Mouse (Mus musculus): Measurements from ENCODE around the gene Pacsin2. TPM values are rescaled to one million over a fixed set of nuclear protein-coding genes. Genes with fewer than 3 reads are reported as not detected.

Pacsin2 gene
- polyA plus RNA-seq, 1 experiment from 2014 or later: 20.5 TPM

DNA sequence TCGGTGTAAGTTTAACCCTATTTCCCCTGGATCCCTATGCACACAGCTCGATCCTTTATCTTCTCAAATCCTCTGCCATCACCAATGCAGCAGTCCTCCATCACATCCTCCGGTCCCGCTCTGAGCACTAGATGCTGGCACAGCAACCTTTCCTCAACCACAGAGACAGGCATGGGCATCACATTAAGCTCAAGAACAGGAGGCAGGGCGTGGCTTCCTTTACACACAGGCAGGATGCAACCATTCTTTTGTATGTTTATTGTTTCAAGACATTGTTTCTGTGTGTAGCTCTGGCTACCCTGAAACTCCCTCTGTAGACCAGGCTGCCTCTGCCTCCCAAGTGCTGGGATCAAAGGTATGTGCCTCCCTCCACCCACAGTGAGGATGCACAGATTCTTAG, 8.8 kb downstream of the Pacsin2 start:
- DNase-seq (ENCODE audit: low spot score) (no peak), ATAC-seq (ENCODE audit: low FRiP score) (no peak)
- no peaks in the 10 kb centered on the region for H3K36me3 ChIP-seq (replicated peaks; ENCODE audit: control insufficient read depth, insufficient read depth)
- no peak overlapping the region for H3K4me2 ChIP-seq (replicated peaks)
- H3K9me3 ChIP-seq (ENCODE audit: control insufficient read depth, low read length): no peaks in the 10 kb centered on the region
- no peak overlapping the region for H3K4me3 ChIP-seq (replicated peaks; ENCODE audit: low read length)
- H3K27ac ChIP-seq: no peak overlapping the region
- 90% methylated on average over 5 of the region's 5 CpGs for WGBS
- H3K4me1 ChIP-seq (replicated peaks; ENCODE audit: control insufficient read depth, insufficient read depth, low read length): no peaks in the 10 kb centered on the region; the same call in 1 of the 2 replicates
- no peaks in the 10 kb centered on the region for H3K27me3 ChIP-seq (ENCODE audit: control insufficient read depth, insufficient read depth, low read length)
- H3K9ac ChIP-seq: no peak overlapping the region

DNA sequence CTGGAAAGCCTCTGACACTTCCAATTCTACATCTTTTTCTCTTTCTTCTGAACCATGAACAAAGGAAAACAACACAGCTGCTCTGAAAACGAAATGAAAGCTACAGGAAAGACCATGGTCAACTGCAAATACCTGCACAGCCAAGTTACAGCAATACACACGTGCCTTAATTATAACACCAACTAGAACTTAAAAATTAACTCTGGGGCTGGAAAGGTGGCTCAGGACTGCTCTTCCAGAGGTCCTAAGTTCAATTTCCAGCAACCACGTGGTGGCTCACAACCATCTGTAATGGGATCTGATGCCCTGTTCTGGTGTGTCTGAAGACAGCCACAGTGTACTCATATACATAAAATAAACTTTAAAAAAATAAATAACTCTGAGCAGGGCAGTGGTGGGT, 9.4 kb downstream of the Pacsin2 start:
- no peak for DNase-seq (ENCODE audit: low spot score)
- H3K27ac ChIP-seq: no peak overlapping the region
- H3K4me3 ChIP-seq (replicated peaks; ENCODE audit: low read length): no peak overlapping the region
- no peak overlapping the region for H3K9ac ChIP-seq
- no peak for ATAC-seq (ENCODE audit: low FRiP score)
- no peak overlapping the region for H3K4me2 ChIP-seq (replicated peaks)
- H3K36me3 ChIP-seq (replicated peaks; ENCODE audit: control insufficient read depth, insufficient read depth): no peaks in the 10 kb centered on the region
- no peaks in the 10 kb centered on the region; the same call in 1 of the 2 replicates for H3K4me1 ChIP-seq (replicated peaks; ENCODE audit: control insufficient read depth, insufficient read depth, low read length)
- H3K27me3 ChIP-seq (ENCODE audit: control insufficient read depth, insufficient read depth, low read length): no peaks in the 10 kb centered on the region
- no peaks in the 10 kb centered on the region for H3K9me3 ChIP-seq (ENCODE audit: control insufficient read depth, low read length)
- WGBS: 82% methylated on average over 3 of the region's 3 CpGs

DNA sequence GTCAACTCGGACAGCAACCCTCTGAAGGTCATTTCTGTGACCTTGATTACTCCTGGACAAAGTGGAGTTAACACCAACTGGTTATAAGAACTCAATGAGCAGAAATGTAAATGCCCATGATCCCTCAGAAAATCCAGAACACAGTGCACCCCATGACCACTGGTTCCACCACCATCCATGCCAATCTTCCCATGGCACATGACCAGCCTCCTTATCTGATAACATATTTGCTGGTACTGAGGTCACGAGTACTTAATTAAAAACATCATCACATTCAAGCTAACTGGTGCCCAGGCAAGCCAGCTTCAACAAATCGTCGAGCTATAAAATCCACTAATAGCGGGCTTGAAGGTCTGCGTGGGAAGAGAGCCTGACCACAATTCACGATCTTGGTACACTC, 10.0 kb downstream of the Pacsin2 start:
- WGBS: 96% methylated on average over 7 of the region's 7 CpGs
- DNase-seq (ENCODE audit: low spot score): no peak

DNA sequence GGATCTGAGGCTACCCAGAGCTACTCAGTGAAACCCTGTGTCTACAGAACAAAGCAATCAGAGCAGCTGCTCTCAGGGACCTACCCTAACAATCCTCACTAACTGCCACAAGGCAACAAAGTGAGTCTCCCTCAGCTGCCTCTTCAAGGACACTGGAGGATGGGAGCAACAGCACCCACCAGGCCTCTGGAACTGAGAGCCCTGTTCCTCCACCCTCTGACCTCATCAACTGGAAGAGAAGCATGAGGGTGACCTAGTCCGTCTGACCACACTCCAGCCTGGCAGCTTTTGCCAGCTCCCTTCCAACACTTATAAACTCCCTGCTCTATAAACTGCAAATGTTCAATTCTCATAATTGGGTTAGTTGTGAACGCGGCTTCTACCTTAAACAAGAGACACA, 10.5 kb downstream of the Pacsin2 start:
- Histone ChIP-seq H3K36me3 (replicated peaks; ENCODE audit: control insufficient read depth, insufficient read depth) (no peaks in the 10 kb centered on the region), H3K4me3 (replicated peaks; ENCODE audit: low read length) (no peak overlapping the region), H3K4me1 (replicated peaks; ENCODE audit: control insufficient read depth, insufficient read depth, low read length) (no peaks in the 10 kb centered on the region; the same call in 1 of the 2 replicates), H3K9me3 (ENCODE audit: control insufficient read depth, low read length) (no peaks in the 10 kb centered on the region), H3K27ac (no peak overlapping the region), H3K27me3 (ENCODE audit: control insufficient read depth, insufficient read depth, low read length) (no peaks in the 10 kb centered on the region), H3K9ac (no peak overlapping the region), H3K4me2 (replicated peaks) (no peak overlapping the region)
- no peak for DNase-seq (ENCODE audit: low spot score)
- 85% methylated on average over 3 of the region's 3 CpGs for WGBS
- no peak for ATAC-seq (ENCODE audit: low FRiP score)

More for the DNA sequence above, 10.0 kb downstream of the Pacsin2 start:
- Histone ChIP-seq H3K4me2 (replicated peaks) (no peak overlapping the region), H3K4me1 (replicated peaks; ENCODE audit: control insufficient read depth, insufficient read depth, low read length) (no peaks in the 10 kb centered on the region; the same call in 1 of the 2 replicates), H3K27ac (no peak overlapping the region), H3K4me3 (replicated peaks; ENCODE audit: low read length) (no peak overlapping the region), H3K36me3 (replicated peaks; ENCODE audit: control insufficient read depth, insufficient read depth) (no peaks in the 10 kb centered on the region), H3K9ac (no peak overlapping the region), H3K9me3 (ENCODE audit: control insufficient read depth, low read length) (no peaks in the 10 kb centered on the region), H3K27me3 (ENCODE audit: control insufficient read depth, insufficient read depth, low read length) (no peaks in the 10 kb centered on the region)
- no peak for ATAC-seq (ENCODE audit: low FRiP score)

DNA sequence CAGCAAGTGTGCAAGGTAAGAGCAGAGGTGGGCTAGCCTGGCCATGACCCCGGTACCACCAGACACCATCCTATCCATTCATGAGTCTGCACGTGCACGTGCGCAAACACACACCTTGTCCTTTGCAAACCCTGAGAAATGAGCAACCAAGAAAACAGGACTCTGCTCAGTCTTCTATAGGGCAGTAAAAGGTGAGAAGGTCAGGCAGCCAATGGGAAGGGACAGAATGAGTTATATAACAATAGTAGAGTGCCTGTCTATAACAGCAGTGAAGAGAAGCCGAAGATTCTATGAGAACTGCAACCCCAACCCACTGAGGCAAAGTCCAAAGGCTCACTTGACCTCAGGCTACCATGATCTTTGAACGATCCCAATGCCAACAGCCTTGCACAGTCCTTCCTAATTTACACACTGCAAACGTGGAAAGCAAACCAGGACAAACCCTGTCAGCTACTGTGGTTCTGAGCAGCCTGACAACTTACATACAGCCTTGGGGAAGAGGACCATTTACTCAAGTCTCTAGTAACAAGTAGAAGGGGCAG, 12.1 kb downstream of the Pacsin2 start:
- H3K4me3 ChIP-seq (replicated peaks; ENCODE audit: low read length): no peak overlapping the region
- 88% methylated on average over 7 of the region's 7 CpGs for WGBS
- DNase-seq (ENCODE audit: low spot score): no peak
- no peak overlapping the region for H3K9ac ChIP-seq
- H3K9me3 ChIP-seq (ENCODE audit: control insufficient read depth, low read length): no peaks in the 10 kb centered on the region
- no peaks in the 10 kb centered on the region; the same call in 1 of the 2 replicates for H3K4me1 ChIP-seq (replicated peaks; ENCODE audit: control insufficient read depth, insufficient read depth, low read length)
- H3K27me3 ChIP-seq (ENCODE audit: control insufficient read depth, insufficient read depth, low read length): no peaks in the 10 kb centered on the region
- H3K4me2 ChIP-seq (replicated peaks): no peak overlapping the region
- no peaks in the 10 kb centered on the region for H3K36me3 ChIP-seq (replicated peaks; ENCODE audit: control insufficient read depth, insufficient read depth)
- H3K27ac ChIP-seq: no peak overlapping the region
- ATAC-seq (ENCODE audit: low FRiP score): no peak

DNA sequence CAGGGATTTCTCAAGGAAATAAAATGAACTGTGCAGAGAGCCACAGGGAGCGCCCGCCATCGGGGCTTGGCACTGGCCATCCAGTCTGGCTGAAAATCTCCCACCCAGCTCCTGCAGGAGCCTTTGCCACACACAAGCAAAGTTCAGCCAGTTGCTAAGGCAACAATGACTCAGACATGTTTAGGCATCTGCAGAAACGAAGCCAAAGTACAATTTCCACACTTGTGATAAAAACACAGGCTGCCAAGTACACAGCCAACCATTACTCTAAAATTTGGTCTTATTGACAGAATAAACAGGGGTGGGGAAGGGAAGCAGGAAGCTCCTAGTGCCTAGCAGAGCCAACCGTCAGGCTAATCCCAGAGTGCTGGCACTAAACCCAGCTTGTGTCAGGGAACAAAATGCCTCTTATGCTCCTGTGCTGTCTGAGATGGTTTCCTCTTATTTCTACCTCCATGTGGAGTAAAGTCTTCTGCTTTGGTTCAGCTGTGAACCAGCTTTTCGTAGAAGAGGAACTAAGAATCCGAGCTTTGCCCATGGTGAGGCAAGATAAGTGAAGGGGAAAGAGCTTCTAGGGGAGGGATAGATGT, 12.7 kb downstream of the Pacsin2 start:
- no peaks in the 10 kb centered on the region for H3K27me3 ChIP-seq (ENCODE audit: control insufficient read depth, insufficient read depth, low read length)
- no peak overlapping the region for H3K9ac ChIP-seq
- WGBS: 69% methylated on average over 7 of the region's 7 CpGs
- H3K27ac ChIP-seq: no peak overlapping the region
- H3K4me2 ChIP-seq (replicated peaks): no peak overlapping the region
- no peaks in the 10 kb centered on the region for H3K36me3 ChIP-seq (replicated peaks; ENCODE audit: control insufficient read depth, insufficient read depth)
- H3K9me3 ChIP-seq (ENCODE audit: control insufficient read depth, low read length): no peaks in the 10 kb centered on the region
- DNase-seq (ENCODE audit: low spot score): no peak
- no peaks in the 10 kb centered on the region; the same call in 1 of the 2 replicates for H3K4me1 ChIP-seq (replicated peaks; ENCODE audit: control insufficient read depth, insufficient read depth, low read length)
- H3K4me3 ChIP-seq (replicated peaks; ENCODE audit: low read length): no peak overlapping the region
- ATAC-seq (ENCODE audit: low FRiP score): peak; percentile 31; the same call in 1 of the 2 replicates

DNA sequence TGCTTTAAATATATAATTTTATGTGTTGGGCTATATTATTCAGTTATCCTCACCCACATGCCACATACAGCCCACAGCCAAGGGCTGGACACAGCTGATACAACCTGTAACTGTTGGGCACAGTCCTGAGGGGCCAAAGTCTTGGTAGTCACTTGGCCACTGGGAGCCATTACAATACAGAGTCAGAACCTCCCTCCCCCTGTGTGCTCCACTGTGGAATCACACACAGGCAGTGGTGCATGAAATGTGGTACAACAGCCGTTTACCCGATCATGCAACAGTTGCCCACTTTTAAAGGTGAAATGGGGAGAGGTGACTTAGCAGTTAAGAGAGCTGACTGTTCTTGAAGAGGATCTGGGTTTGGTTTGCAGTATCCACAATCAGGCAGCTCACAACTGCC, 14.4 kb downstream of the Pacsin2 start:
- H3K4me1 ChIP-seq (replicated peaks; ENCODE audit: control insufficient read depth, insufficient read depth, low read length): peaks cover 5% of the 10 kb centered on the region; the same call in 1 of the 2 replicates
- no peak overlapping the region for H3K4me3 ChIP-seq (replicated peaks; ENCODE audit: low read length)
- ATAC-seq (ENCODE audit: low FRiP score): no peak
- H3K27me3 ChIP-seq (ENCODE audit: control insufficient read depth, insufficient read depth, low read length): no peaks in the 10 kb centered on the region
- 86% methylated on average over 2 of the region's 2 CpGs for WGBS
- no peak overlapping the region for H3K4me2 ChIP-seq (replicated peaks)
- no peaks in the 10 kb centered on the region for H3K9me3 ChIP-seq (ENCODE audit: control insufficient read depth, low read length)
- no peak for DNase-seq (ENCODE audit: low spot score)
- no peak overlapping the region for H3K9ac ChIP-seq
- no peak overlapping the region for H3K27ac ChIP-seq
- H3K36me3 ChIP-seq (replicated peaks; ENCODE audit: control insufficient read depth, insufficient read depth): no peaks in the 10 kb centered on the region

DNA sequence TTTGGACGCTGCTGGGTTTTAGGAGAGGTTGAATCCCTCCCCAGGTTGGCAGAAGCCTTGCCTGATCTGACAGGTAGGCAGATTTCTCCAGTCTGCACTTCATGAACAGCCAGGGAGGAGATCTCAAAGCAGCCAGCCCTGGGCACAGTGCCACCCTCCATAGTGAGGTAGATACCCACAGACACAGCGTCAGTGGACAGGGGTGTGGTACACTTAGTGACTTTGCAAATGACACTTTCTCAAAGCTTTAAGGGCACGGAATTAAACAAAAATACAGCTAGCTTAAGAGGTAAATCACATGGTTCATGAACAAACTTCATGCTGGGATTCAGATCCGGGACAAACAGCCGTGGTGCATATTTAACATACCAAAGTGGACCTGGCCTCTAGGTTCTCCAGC, 15.8 kb downstream of the Pacsin2 start:
- H3K9ac ChIP-seq: no peak overlapping the region
- H3K27me3 ChIP-seq (ENCODE audit: control insufficient read depth, insufficient read depth, low read length): no peaks in the 10 kb centered on the region
- WGBS: 79% methylated on average over 5 of the region's 5 CpGs
- no peaks in the 10 kb centered on the region for H3K36me3 ChIP-seq (replicated peaks; ENCODE audit: control insufficient read depth, insufficient read depth)
- peaks cover 5% of the 10 kb centered on the region; the same call in 1 of the 2 replicates for H3K4me1 ChIP-seq (replicated peaks; ENCODE audit: control insufficient read depth, insufficient read depth, low read length)
- H3K9me3 ChIP-seq (ENCODE audit: control insufficient read depth, low read length): no peaks in the 10 kb centered on the region
- DNase-seq (ENCODE audit: low spot score) (no peak), ATAC-seq (ENCODE audit: low FRiP score) (no peak)
- H3K27ac ChIP-seq: no peak overlapping the region
- no peak overlapping the region for H3K4me2 ChIP-seq (replicated peaks)
- H3K4me3 ChIP-seq (replicated peaks; ENCODE audit: low read length): no peak overlapping the region

DNA sequence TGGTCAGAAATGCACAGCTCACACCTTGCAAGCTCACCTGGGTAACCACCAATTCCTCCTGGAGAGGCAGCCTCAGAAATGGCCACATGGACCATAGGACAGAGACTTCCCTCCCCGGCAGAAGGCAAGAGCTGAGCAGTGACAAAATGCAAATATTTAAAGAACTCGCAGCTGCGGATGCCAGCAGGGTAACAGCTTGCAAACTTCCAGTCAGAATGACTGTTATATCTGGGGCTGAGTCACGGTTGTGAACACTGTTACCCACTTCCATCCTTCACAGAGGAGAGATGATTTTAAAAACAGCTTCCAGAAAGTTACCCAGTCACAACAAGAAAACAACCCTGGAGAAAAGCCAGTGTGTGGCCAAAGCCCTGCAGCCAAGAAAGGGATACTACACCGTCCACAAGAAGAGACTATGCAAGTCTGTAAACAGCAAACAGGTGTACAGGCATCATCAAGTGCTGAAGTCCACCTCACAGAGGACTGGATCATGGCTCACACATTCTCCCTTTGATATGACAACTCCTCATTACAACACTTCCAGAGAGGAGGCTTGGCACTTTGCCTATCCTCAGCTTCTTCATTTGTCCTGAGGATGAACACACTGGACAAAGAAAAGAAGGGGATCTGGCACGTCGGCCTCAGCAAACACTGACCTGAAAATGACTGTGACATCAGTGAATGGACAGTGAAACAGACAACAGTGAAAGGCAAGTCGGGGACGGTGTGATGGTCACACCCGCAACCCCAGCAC, 16.4 kb downstream of the Pacsin2 start:
- no peak overlapping the region for H3K4me3 ChIP-seq (replicated peaks; ENCODE audit: low read length)
- no peaks in the 10 kb centered on the region for H3K27me3 ChIP-seq (ENCODE audit: control insufficient read depth, insufficient read depth, low read length)
- DNase-seq (ENCODE audit: low spot score) (no peak), ATAC-seq (ENCODE audit: low FRiP score) (no peak)
- H3K9ac ChIP-seq: no peak overlapping the region
- H3K27ac ChIP-seq: no peak overlapping the region
- 54% methylated on average over 10 of the region's 10 CpGs for WGBS
- H3K36me3 ChIP-seq (replicated peaks; ENCODE audit: control insufficient read depth, insufficient read depth): no peaks in the 10 kb centered on the region
- H3K4me2 ChIP-seq (replicated peaks): no peak overlapping the region
- no peaks in the 10 kb centered on the region for H3K9me3 ChIP-seq (ENCODE audit: control insufficient read depth, low read length)
- peaks cover 5% of the 10 kb centered on the region; the same call in 1 of the 2 replicates for H3K4me1 ChIP-seq (replicated peaks; ENCODE audit: control insufficient read depth, insufficient read depth, low read length)
